Mouse (Mus musculus) ES-Bruce4 (cell line): ENCODE results near the gene Anks1b.

Source experiments
- CTCF ChIP-seq: IDR thresholded peaks from one replicate; pipeline ENCODE4 v1.8.1; 2011; ENCODE audit warnings: low read depth, low read length
- EP300 ChIP-seq: IDR thresholded peaks from 2 replicates; pipeline ENCODE4 v1.6.1; 2011; ENCODE audit warnings: low read depth, low read length; ENCODE audit not compliant: insufficient read depth
- POLR2A ChIP-seq: IDR thresholded peaks from one replicate; pipeline ENCODE4 v1.8.1; 2011; ENCODE audit warnings: low read length; ENCODE audit not compliant: insufficient read depth

- TF ChIP-seq EP300 (no peak), CTCF (no peak), POLR2A (no peak)
Measured at GRCm38 (mm10) chr10:89850951-89851350, 22.4 kb upstream of the Anks1b start.
